Mouse (Mus musculus) liver, adult 2 months (tissue): ENCODE measurements around the gene 1700001P01Rik.

Experiments
- CTCF ChIP-seq: fragments of 200-500 bp; IDR thresholded peaks from 2 replicates; pipeline ENCODE4 v1.5.1; 2011; ENCODE audit warnings: low read depth, low read length, control low read depth
- POLR2A ChIP-seq: fragments of 200-500 bp; IDR thresholded peaks from 2 replicates; pipeline ENCODE4 v1.6.1; 2011; ENCODE audit warnings: low read length, control low read depth; ENCODE audit not compliant: insufficient read depth; ENCODE audit errors: extremely low read depth

DNA sequence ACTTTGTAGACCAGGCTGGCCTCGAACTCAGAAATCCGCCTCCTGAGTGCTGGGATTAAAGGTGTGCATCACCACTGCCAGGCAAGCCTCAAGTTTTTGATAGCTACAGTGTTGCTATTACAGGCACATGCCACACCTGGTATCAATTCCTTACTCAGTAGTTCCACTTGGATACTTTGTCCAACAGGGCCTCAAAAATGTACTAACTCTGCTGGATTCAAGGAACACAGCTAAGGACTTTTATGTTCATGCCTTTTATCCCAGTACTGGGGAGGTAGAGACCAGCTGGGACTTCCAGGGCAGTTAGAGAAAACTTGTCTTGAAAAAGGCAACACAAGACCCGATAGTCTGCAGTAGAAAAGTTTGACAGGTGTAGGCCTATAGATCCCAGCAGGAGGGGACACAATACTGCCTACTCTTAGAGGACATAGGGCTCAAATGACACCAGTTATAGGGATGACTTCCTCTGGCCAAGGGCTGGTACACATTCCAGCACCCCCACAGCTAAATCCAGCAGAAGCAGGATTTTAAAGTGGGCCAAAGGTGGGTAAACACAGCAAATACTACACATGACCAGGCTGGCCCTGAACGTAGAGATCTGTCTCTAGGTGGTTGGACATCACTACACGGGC is 895 bp upstream of the 1700001P01Rik start:
- no peak for TF ChIP-seq CTCF
- TF ChIP-seq POLR2A = no peak
